Mouse (Mus musculus) ovary, adult 18-20 months (tissue): ENCODE results near the gene Vps36.

Experiments
- DNase-seq: peaks from one replicate; pipeline ENCODE4 v3.0.0; 2022; ENCODE audit warnings: low spot score, mixed read lengths

The Vps36 gene

GRCm38 (mm10) chr8:22214826-22215225, 22.2 kb downstream of the Vps36 start:
- no peak for DNase-seq

- DNase-seq, result no peak
Observed at GRCm38 (mm10) chr8:22226361-22226760, 33.8 kb downstream of the Vps36 start.

GRCm38 (mm10) chr8:22227061-22227877, 34.7 kb downstream of the Vps36 start, which contains the start of gene Thsd1:
TSS of gene Thsd1 (plus strand) at chr8:22227313.
- DNase-seq, result peak; percentile 33

- DNase-seq, result no peak
Observed at GRCm38 (mm10) chr8:22228621-22229020, 36.0 kb downstream of the Vps36 start.

- no peak for DNase-seq
Observed at GRCm38 (mm10) chr8:22242986-22243385, 50.4 kb downstream of the Vps36 start.

- no peak for DNase-seq
Observed at GRCm38 (mm10) chr8:22245663-22246062, 53.1 kb downstream of the Vps36 start.

- DNase-seq, result no peak
Observed at GRCm38 (mm10) chr8:22247956-22248355, 55.3 kb downstream of the Vps36 start.

- DNase-seq, result no peak
Observed at GRCm38 (mm10) chr8:22249080-22249479, 56.5 kb downstream of the Vps36 start.

GRCm38 (mm10) chr8:22258946-22259450, 66.4 kb downstream of the Vps36 start:
- DNase-seq, result no peak

- DNase-seq, result no peak
Observed at GRCm38 (mm10) chr8:22259531-22259930, 66.9 kb downstream of the Vps36 start.

GRCm38 (mm10) chr8:22260091-22260722, 67.6 kb downstream of the Vps36 start:
- DNase-seq, result no peak

GRCm38 (mm10) chr8:22262267-22262666, 69.7 kb downstream of the Vps36 start:
- no peak for DNase-seq

- DNase-seq, result no peak
Observed at GRCm38 (mm10) chr8:22264292-22264691, 71.7 kb downstream of the Vps36 start.

GRCm38 (mm10) chr8:22264787-22265186, 72.2 kb downstream of the Vps36 start:
- DNase-seq, result no peak

GRCm38 (mm10) chr8:22265194-22265593, 72.6 kb downstream of the Vps36 start:
- no peak for DNase-seq

GRCm38 (mm10) chr8:22266809-22267208, 74.2 kb downstream of the Vps36 start:
- DNase-seq, result no peak
